Mouse (Mus musculus) olfactory bulb, adult 2 months (tissue): ENCODE measurements around the gene Parvb.

Experiments
- CTCF ChIP-seq: fragments of 200-500 bp; IDR thresholded peaks from 2 replicates; pipeline ENCODE4 v1.5.1; 2012; ENCODE audit warnings: low read depth, mild to moderate bottlenecking, low read length, moderate library complexity; ENCODE audit not compliant: insufficient read depth
- POLR2A ChIP-seq: fragments of 200-500 bp; IDR thresholded peaks from 2 replicates; pipeline ENCODE4 v1.6.1; 2012; ENCODE audit warnings: mild to moderate bottlenecking, low read depth, low read length, moderate library complexity; ENCODE audit not compliant: insufficient read depth

DNA sequence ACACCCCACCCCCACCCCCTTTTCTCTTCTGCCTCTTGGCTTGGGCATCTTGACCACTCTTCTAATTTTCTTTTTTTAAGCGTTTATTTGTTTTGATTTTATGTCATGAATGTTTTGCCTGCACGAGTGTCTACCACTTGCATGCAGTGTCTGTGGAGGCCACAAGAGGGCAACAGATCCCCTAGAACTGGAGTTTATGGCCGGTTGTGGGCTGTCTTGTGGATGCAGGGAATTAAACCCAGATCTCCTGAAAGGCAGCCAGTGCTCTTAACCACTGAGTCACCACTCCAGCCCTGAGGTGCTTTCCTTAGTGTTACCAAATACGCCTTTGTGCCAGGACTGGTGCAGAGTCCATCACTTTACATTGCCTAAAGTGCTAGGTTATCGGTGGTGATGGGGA, 52.2 kb downstream of the Parvb start:
- TF ChIP-seq CTCF, result no peak
- no peak for TF ChIP-seq POLR2A
